Comparison of ENCODE assay signal across 10 mouse cellular contexts in the genomic region with DNA sequence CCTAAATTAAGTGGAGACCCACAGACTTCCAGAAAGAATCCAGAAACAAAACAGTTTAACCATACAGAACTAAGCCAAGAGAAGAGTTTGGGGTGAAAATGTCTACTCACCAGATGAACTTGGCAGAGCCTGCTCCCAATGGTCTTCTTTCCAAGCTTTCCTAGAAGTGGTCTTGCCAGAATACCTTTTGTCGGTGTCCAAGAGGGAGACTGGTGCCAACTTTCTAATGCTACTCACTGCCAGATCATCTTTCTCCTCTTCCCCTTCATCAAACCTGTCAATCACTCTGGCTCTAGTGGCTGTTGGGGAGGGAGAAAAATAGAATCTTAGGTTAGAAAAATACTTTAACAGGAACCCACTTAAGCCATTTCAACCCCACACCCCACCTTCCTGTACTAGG. TPM values are rescaled to one million over a fixed set of nuclear protein-coding genes. Genes with fewer than 3 reads are reported as not detected.
A peak's percentile ranks its signal among the peaks of the same experiment; 100 is the strongest.
DNase-seq lines count a peak whose midpoint lies in the region; ATAC-seq and TF ChIP-seq lines count a peak whose summit lies in the region.
"Had no signal": no experiment of that assay in that cellular context is flagged by ENCODE, and none has a peak within 500 bp of the region (broad histone marks: within the 10 kb centered on the region; RNA-seq: fewer than 3 reads in every experiment).

No protein-coding gene starts in this region.

- no peak for DNase-seq in lung, embryonic 14.5 days
- DNase-seq in lung, postnatal 10 days, result no peak
- no peak for DNase-seq in gastrocnemius, postnatal 10 days
- no peak for DNase-seq in lung, postnatal 25 days (ENCODE audit: low spot score)
- DNase-seq: cerebellum, adult 11 months; retina, postnatal 1 day had no signal

- peaks cover 37% of the 10 kb centered on the region for H3K36me3 ChIP-seq in lung, embryonic 14.5 days (ENCODE audit: insufficient read depth)
- peaks cover 35% of the 10 kb centered on the region for H3K36me3 ChIP-seq in forebrain, embryonic 13.5 days (ENCODE audit: poor library complexity, severe bottlenecking)
- H3K36me3 ChIP-seq in limb, embryonic 12.5 days, result peaks cover 30% of the 10 kb centered on the region
- H3K36me3 ChIP-seq in neural tube, embryonic 14.5 days (ENCODE audit: control insufficient read depth, insufficient read depth, low read length), result peaks cover 7% of the 10 kb centered on the region; the same call in 1 of the 2 replicates

- no peak for TF ChIP-seq CTCF in lung, embryonic 14.5 days (IDR thresholded peaks at IDR 0.05; ENCODE audit: low read depth)

- peak overlapping the region; percentile 62 for H3K4me2 ChIP-seq in lung, embryonic 14.5 days
- H3K4me2 ChIP-seq in forebrain, embryonic 13.5 days, result peak overlapping the region; percentile 72
- H3K4me2 ChIP-seq in limb, embryonic 12.5 days, result peak overlapping the region; percentile 85
- peak overlapping the region; percentile 93; the same call in 1 of the 2 replicates for H3K4me2 ChIP-seq in neural tube, embryonic 14.5 days (ENCODE audit: low read depth, low read length)

- no peak for ATAC-seq in lung, embryonic 14.5 days (ENCODE audit: insufficient read depth)
- ATAC-seq in forebrain, embryonic 13.5 days, result no peak
- ATAC-seq in limb, embryonic 12.5 days (ENCODE audit: insufficient number of reproducible peaks, insufficient read depth, low FRiP score, low TSS enrichment, low read depth), result no peak
- no peak for ATAC-seq in neural tube, embryonic 14.5 days (ENCODE audit: low read depth)

- no peaks in the 10 kb centered on the region; the same call in 1 of the 2 replicates for H3K4me1 ChIP-seq in lung, embryonic 14.5 days (ENCODE audit: insufficient read depth)
- H3K4me1 ChIP-seq in forebrain, embryonic 13.5 days, result peaks cover 14% of the 10 kb centered on the region
- H3K4me1 ChIP-seq in limb, embryonic 12.5 days (replicated peaks), result peaks cover 10% of the 10 kb centered on the region
- H3K4me1 ChIP-seq in neural tube, embryonic 14.5 days (ENCODE audit: control insufficient read depth, insufficient read depth, low read length), result peaks cover 14% of the 10 kb centered on the region; the same call in 1 of the 2 replicates

- H3K27ac ChIP-seq in lung, embryonic 14.5 days (ENCODE audit: low read depth), result no peak overlapping the region
- H3K27ac ChIP-seq in forebrain, embryonic 13.5 days, result no peak overlapping the region
- no peak overlapping the region for H3K27ac ChIP-seq in limb, embryonic 12.5 days
- no peak overlapping the region for H3K27ac ChIP-seq in neural tube, embryonic 14.5 days (ENCODE audit: low read depth, low read length)

- no peaks in the 10 kb centered on the region for H3K9me3 ChIP-seq in lung, embryonic 14.5 days (ENCODE audit: low read depth, low read length)
- H3K9me3 ChIP-seq in forebrain, embryonic 13.5 days (replicated peaks), result no peaks in the 10 kb centered on the region
- H3K9me3 ChIP-seq in limb, embryonic 12.5 days, result no peaks in the 10 kb centered on the region
- no peaks in the 10 kb centered on the region for H3K9me3 ChIP-seq in neural tube, embryonic 14.5 days (ENCODE audit: control insufficient read depth, low read length)

- no peak overlapping the region; the same call in 1 of the 2 replicates for H3K9ac ChIP-seq in lung, embryonic 14.5 days
- no peak overlapping the region for H3K9ac ChIP-seq in forebrain, embryonic 13.5 days
- 0 out of 2 replicates have a peak overlapping the region, but pooled peaks have one; percentile 75 for H3K9ac ChIP-seq in limb, embryonic 12.5 days (replicated peaks)
- H3K9ac ChIP-seq in neural tube, embryonic 14.5 days (replicated peaks; ENCODE audit: low read depth, low read length), result no peak overlapping the region; the same call in 1 of the 2 replicates

- 64% methylated on average over 1 of the region's 1 CpGs for WGBS in lung, embryonic 14.5 days
- 85% methylated on average over 1 of the region's 1 CpGs for WGBS in forebrain, embryonic 13.5 days
- 82% methylated on average over 1 of the region's 1 CpGs for WGBS in limb, embryonic 12.5 days
- 92% methylated on average over 1 of the region's 1 CpGs for WGBS in neural tube, embryonic 14.5 days

- peaks cover 29% of the 10 kb centered on the region for H3K27me3 ChIP-seq in lung, embryonic 14.5 days (ENCODE audit: insufficient read depth, low read length)
- H3K27me3 ChIP-seq in forebrain, embryonic 13.5 days, result peaks cover 30% of the 10 kb centered on the region
- peaks cover 30% of the 10 kb centered on the region for H3K27me3 ChIP-seq in limb, embryonic 12.5 days
- H3K27me3 ChIP-seq in neural tube, embryonic 14.5 days (ENCODE audit: control insufficient read depth, insufficient read depth, low read length), result peaks cover 5% of the 10 kb centered on the region; the same call in 1 of the 2 replicates

- H3K4me3 ChIP-seq in lung, embryonic 14.5 days (ENCODE audit: low read depth, low read length), result peak overlapping the region; percentile 79; the same call in 1 of the 2 replicates
- H3K4me3 ChIP-seq in forebrain, embryonic 13.5 days, result no peak overlapping the region
- no peak overlapping the region for H3K4me3 ChIP-seq in limb, embryonic 12.5 days (replicated peaks)
- H3K4me3 ChIP-seq in neural tube, embryonic 14.5 days (ENCODE audit: low read depth, low read length), result no peak overlapping the region

RNA-seq across cellular contexts. Expression of gene Aatf, which starts 1.3 kb away (rescaled TPM):
- polyA plus RNA-seq in lung, embryonic 14.5 days (2014; fragmentation: Nextera tagmentation; extraction: Ambion mirVana), result 44.9 and 48.0 TPM in 2 replicates
- polyA plus RNA-seq in forebrain, embryonic 13.5 days (2015; fragmentation: Nextera tagmentation; extraction: Ambion mirVana), result 51.4 and 53.4 TPM in 2 replicates
- 46.7 and 54.5 TPM in 2 replicates for polyA plus RNA-seq in limb, embryonic 12.5 days (2016; fragmentation: Nextera tagmentation; extraction: Ambion mirVana)
- 44.1 and 47.1 TPM in 2 replicates for polyA plus RNA-seq in neural tube, embryonic 14.5 days (2014; fragmentation: Nextera tagmentation; extraction: Ambion mirVana)
- total RNA-seq in gastrocnemius, postnatal 10 days (2021), result 10 to 100 TPM; 13.0 to 15.7 TPM

RNA-seq across cellular contexts. Expression of gene Lhx1, which starts 13.3 kb away (rescaled TPM):
- polyA plus RNA-seq in lung, embryonic 14.5 days (2014; fragmentation: Nextera tagmentation; extraction: Ambion mirVana), result not detected in 2 replicates
- polyA plus RNA-seq in forebrain, embryonic 13.5 days (2015; fragmentation: Nextera tagmentation; extraction: Ambion mirVana), result 7.6 and 8.2 TPM in 2 replicates
- 0.09 TPM in 1 of 2 replicates, not detected in the other for polyA plus RNA-seq in limb, embryonic 12.5 days (2016; fragmentation: Nextera tagmentation; extraction: Ambion mirVana)
- polyA plus RNA-seq in neural tube, embryonic 14.5 days (2014; fragmentation: Nextera tagmentation; extraction: Ambion mirVana), result 47.2 and 48.0 TPM in 2 replicates
- not detected for total RNA-seq in gastrocnemius, postnatal 10 days (2021)
- total RNA-seq: gastrocnemius, adult 18-20 months had no signal
